Mouse (Mus musculus) forebrain, embryonic 14.5 days (tissue): ENCODE data around the gene Pgghg. TPM values are rescaled to one million over a fixed set of nuclear protein-coding genes. Genes with fewer than 3 reads are reported as not detected.
"Not testable (repeated sequence)": the region's sequence is repeated elsewhere in the genome, so short reads cannot be mapped to it uniquely, and the experiment has no call there.

Source experiments
- ATAC-seq: fragments of 200-750 bp; cut with Nextera tagmentation; 2 replicates; pipeline ENCODE4 v1.8.0; 2017; ENCODE audit warnings: mild to moderate bottlenecking, moderate library complexity
- DNase-seq: peaks from one replicate; pipeline ENCODE4 v3.0.0-alpha.2; 2015; ENCODE audit warnings: low spot score
- H3K27ac ChIP-seq: fragments of 300-500 bp; sonication (generic); 2 replicates; pipeline ENCODE4 v1.5.1; 2014; ENCODE audit warnings: low read depth, mild to moderate bottlenecking, control low read depth, low read length, moderate library complexity
- H3K27me3 ChIP-seq: fragments of 300-500 bp; sonication (generic); replicated peaks from 2 replicates; pipeline ENCODE4 v1.6.1; 2014; ENCODE audit warnings: low read length, control low read depth, mixed read lengths; ENCODE audit not compliant: control insufficient read depth, insufficient read depth
- H3K36me3 ChIP-seq: fragments of 300-500 bp; sonication (generic); 2 replicates; pipeline ENCODE4 v1.6.1; 2014; ENCODE audit warnings: low read length, control low read depth; ENCODE audit not compliant: control insufficient read depth, insufficient read depth
- H3K4me1 ChIP-seq: fragments of 300-500 bp; sonication (generic); 2 replicates; pipeline ENCODE4 v1.6.1; 2014; ENCODE audit warnings: antibody characterized with exemption, low read length, control low read depth; ENCODE audit not compliant: control insufficient read depth, insufficient read depth
- H3K4me2 ChIP-seq: fragments of 300-500 bp; sonication (generic); 2 replicates; pipeline ENCODE4 v1.6.1; 2014; ENCODE audit warnings: mild to moderate bottlenecking, control low read depth, low read length
- H3K4me3 ChIP-seq: fragments of 300-500 bp; sonication (generic); 2 replicates; pipeline ENCODE4 v1.5.1; 2014; ENCODE audit warnings: low read depth, low read length, control low read depth
- H3K9ac ChIP-seq: fragments of 300-500 bp; sonication (generic); 2 replicates; pipeline ENCODE4 v1.6.1; 2014; ENCODE audit warnings: mild to moderate bottlenecking, low read length, control low read depth, moderate library complexity
- H3K9me3 ChIP-seq: fragments of 300-500 bp; sonication (generic); replicated peaks from 2 replicates; pipeline ENCODE4 v1.6.1; 2016; ENCODE audit warnings: low read length, control low read depth, mixed read lengths; ENCODE audit not compliant: control insufficient read depth
- WGBS: fragments of 180-500 bp; shearing (Covaris S2); extraction: QIAGEN DNeasy Blood & Tissue Kit; methylation state at CpG from one replicate; pipeline ENCODE4 v1.1.7; 2014; 5-methylcytosine and 5-hydroxymethylcytosine counted together
- polyA plus RNA-seq: library from polyadenylated mRNA; unstranded; fragments of >200 nt; fragmentation: Nextera tagmentation; extraction: Ambion mirVana; gene quantifications from 2 replicates; pipeline ENCODE4 v1.2.1, GENCODE M21; 2014

The Pgghg gene
- polyA plus RNA-seq, 1 experiment from 2014 or later: 8.8 TPM

GRCm38 (mm10) chr7:140968710-140969109, 27.5 kb downstream of the Pgghg start:
- H3K36me3 ChIP-seq, H3K4me3 ChIP-seq, H3K9ac ChIP-seq, H3K9me3 ChIP-seq, H3K27me3 ChIP-seq, H3K4me2 ChIP-seq, H3K4me1 ChIP-seq, H3K27ac ChIP-seq, DNase-seq, ATAC-seq: not testable (repeated sequence)
- WGBS: 14% methylated on average over 3 of the region's 3 CpGs

- H3K4me3 ChIP-seq: no peak overlapping the region
- no peaks in the 10 kb centered on the region for H3K9me3 ChIP-seq
- 0 out of 2 replicates have a peak, but pooled peaks cover 6% of the 10 kb centered on the region for H3K27me3 ChIP-seq
- DNase-seq: no peak
- no peak overlapping the region for H3K27ac ChIP-seq
- no peak overlapping the region for H3K9ac ChIP-seq
- 58% methylated on average over 7 of the region's 7 CpGs for WGBS
- H3K36me3 ChIP-seq: no peaks in the 10 kb centered on the region
- no peak overlapping the region for H3K4me2 ChIP-seq
- peaks cover 5% of the 10 kb centered on the region for H3K4me1 ChIP-seq
- ATAC-seq: no peak
Measured at GRCm38 (mm10) chr7:140970931-140971330, 29.7 kb downstream of the Pgghg start.

- Histone ChIP-seq H3K4me1 (peaks cover 5% of the 10 kb centered on the region), H3K4me3 (no peak overlapping the region), H3K27ac (no peak overlapping the region), H3K27me3 (0 out of 2 replicates have a peak, but pooled peaks cover 6% of the 10 kb centered on the region), H3K4me2 (no peak overlapping the region), H3K9me3 (no peaks in the 10 kb centered on the region), H3K36me3 (no peaks in the 10 kb centered on the region), H3K9ac (no peak overlapping the region)
- ATAC-seq (no peak), DNase-seq (no peak)
- WGBS: 88% methylated on average over 8 of the region's 8 CpGs
Measured at GRCm38 (mm10) chr7:140971479-140972171, 30.4 kb downstream of the Pgghg start.

GRCm38 (mm10) chr7:140973396-140974165, 32.4 kb downstream of the Pgghg start:
- Histone ChIP-seq H3K36me3 (no peaks in the 10 kb centered on the region), H3K4me1 (peaks cover 2% of the 10 kb centered on the region; the same call in 1 of the 2 replicates), H3K27ac (no peak overlapping the region), H3K9ac (no peak overlapping the region), H3K27me3 (0 out of 2 replicates have a peak, but pooled peaks cover 6% of the 10 kb centered on the region), H3K9me3 (no peaks in the 10 kb centered on the region), H3K4me3 (no peak overlapping the region), H3K4me2 (no peak overlapping the region)
- 18% methylated on average over 14 of the region's 14 CpGs for WGBS
- DNase-seq (no peak), ATAC-seq (no peak)

- DNase-seq (no peak), ATAC-seq (no peak)
- H3K4me2 ChIP-seq: no peak overlapping the region
- 14% methylated on average over 9 of the region's 9 CpGs for WGBS
- H3K9ac ChIP-seq: no peak overlapping the region
- peaks cover 2% of the 10 kb centered on the region; the same call in 1 of the 2 replicates for H3K4me1 ChIP-seq
- no peaks in the 10 kb centered on the region for H3K36me3 ChIP-seq
- no peaks in the 10 kb centered on the region for H3K9me3 ChIP-seq
- 0 out of 2 replicates have a peak, but pooled peaks cover 6% of the 10 kb centered on the region for H3K27me3 ChIP-seq
- no peak overlapping the region for H3K27ac ChIP-seq
- no peak overlapping the region for H3K4me3 ChIP-seq
Measured at GRCm38 (mm10) chr7:140974940-140975339, 33.7 kb downstream of the Pgghg start.

- no peak for ATAC-seq
- 41% methylated on average over 3 of the region's 3 CpGs for WGBS
- DNase-seq: no peak
Measured at GRCm38 (mm10) chr7:140975465-140975864, 34.3 kb downstream of the Pgghg start.

GRCm38 (mm10) chr7:140976720-140977119, 35.5 kb downstream of the Pgghg start:
- DNase-seq: not testable (repeated sequence)

More at GRCm38 (mm10) chr7:140975465-140975864, 34.3 kb downstream of the Pgghg start:
- H3K4me1 ChIP-seq: peaks cover 2% of the 10 kb centered on the region; the same call in 1 of the 2 replicates
- no peak overlapping the region for H3K4me2 ChIP-seq
- H3K9ac ChIP-seq: no peak overlapping the region
- H3K9me3 ChIP-seq: no peaks in the 10 kb centered on the region
- 0 out of 2 replicates have a peak, but pooled peaks cover 6% of the 10 kb centered on the region for H3K27me3 ChIP-seq
- no peak overlapping the region for H3K27ac ChIP-seq
- H3K4me3 ChIP-seq: no peak overlapping the region
- no peaks in the 10 kb centered on the region for H3K36me3 ChIP-seq

GRCm38 (mm10) chr7:140981704-140982103, 40.5 kb downstream of the Pgghg start:
- WGBS: 92% methylated on average over 8 of the region's 8 CpGs
- ATAC-seq (no peak), DNase-seq (no peak)
- H3K4me3 ChIP-seq: no peak overlapping the region
- no peaks in the 10 kb centered on the region for H3K36me3 ChIP-seq
- H3K4me1 ChIP-seq: no peaks in the 10 kb centered on the region
- H3K27me3 ChIP-seq: no peaks in the 10 kb centered on the region
- H3K9me3 ChIP-seq: no peaks in the 10 kb centered on the region
- H3K27ac ChIP-seq: no peak overlapping the region
- no peak overlapping the region for H3K4me2 ChIP-seq
- H3K9ac ChIP-seq: no peak overlapping the region

More at GRCm38 (mm10) chr7:140976720-140977119, 35.5 kb downstream of the Pgghg start:
- ATAC-seq, H3K4me2 ChIP-seq, H3K9ac ChIP-seq, H3K27me3 ChIP-seq, H3K9me3 ChIP-seq, H3K36me3 ChIP-seq, H3K27ac ChIP-seq, H3K4me3 ChIP-seq, H3K4me1 ChIP-seq: not testable (repeated sequence)
- WGBS: 96% methylated on average over 9 of the region's 9 CpGs

GRCm38 (mm10) chr7:140982971-140983370, 41.8 kb downstream of the Pgghg start:
- H3K27me3 ChIP-seq: no peaks in the 10 kb centered on the region
- ATAC-seq (no peak), DNase-seq (no peak)
- no peaks in the 10 kb centered on the region for H3K36me3 ChIP-seq
- no peak overlapping the region for H3K9ac ChIP-seq
- 95% methylated on average over 7 of the region's 7 CpGs for WGBS
- no peak overlapping the region for H3K27ac ChIP-seq
- H3K4me1 ChIP-seq: no peaks in the 10 kb centered on the region
- H3K4me2 ChIP-seq: no peak overlapping the region
- H3K4me3 ChIP-seq: no peak overlapping the region
- no peaks in the 10 kb centered on the region for H3K9me3 ChIP-seq
